11 mouse cellular contexts compared by ENCODE assay signal in the genomic region with DNA sequence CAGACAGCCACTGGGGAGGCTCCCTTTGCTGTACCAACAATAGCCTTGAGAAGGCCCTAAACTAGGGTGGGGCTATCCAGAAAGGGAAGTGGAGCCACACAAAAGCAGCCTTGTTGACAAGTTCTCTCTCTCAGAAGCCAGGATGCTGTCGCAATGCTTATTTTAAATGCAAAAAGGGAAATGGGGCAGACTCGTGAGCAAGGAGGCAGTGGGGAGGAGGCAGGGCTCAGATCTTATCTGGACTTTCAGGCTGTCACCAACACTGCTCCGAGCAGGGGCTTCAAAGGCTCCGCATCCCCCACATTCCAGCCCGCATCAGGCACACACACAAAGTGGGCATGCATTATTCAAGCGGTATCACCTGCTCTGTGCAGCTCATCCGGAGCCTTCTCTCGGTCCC.
DNase-seq lines count a peak whose midpoint lies in the region; ATAC-seq lines count a peak whose summit lies in the region.
"Had no signal": no experiment of that assay in that cellular context is flagged by ENCODE, and none has a peak within 500 bp of the region (broad histone marks: within the 10 kb centered on the region; RNA-seq: fewer than 3 reads in every experiment).

No protein-coding gene starts in this region.

- H3K36me3 ChIP-seq in hindbrain, embryonic 10.5 days = no peaks in the 10 kb centered on the region
- no peaks in the 10 kb centered on the region for H3K36me3 ChIP-seq in hindbrain, embryonic 14.5 days (replicated peaks; ENCODE audit: control insufficient read depth, insufficient read depth)
- no peaks in the 10 kb centered on the region for H3K36me3 ChIP-seq in liver, embryonic 11.5 days (ENCODE audit: control insufficient read depth, insufficient read depth, low read length)
- no peaks in the 10 kb centered on the region for H3K36me3 ChIP-seq in intestine, embryonic 15.5 days
- H3K36me3 ChIP-seq: G1E had no signal

- no peaks in the 10 kb centered on the region for H3K9me3 ChIP-seq in hindbrain, embryonic 10.5 days
- no peaks in the 10 kb centered on the region for H3K9me3 ChIP-seq in hindbrain, embryonic 14.5 days (ENCODE audit: control insufficient read depth, low read length)
- H3K9me3 ChIP-seq in liver, embryonic 11.5 days (ENCODE audit: control insufficient read depth, low read length) = no peaks in the 10 kb centered on the region
- no peaks in the 10 kb centered on the region for H3K9me3 ChIP-seq in intestine, embryonic 15.5 days

- no peaks in the 10 kb centered on the region for H3K27me3 ChIP-seq in hindbrain, embryonic 10.5 days (ENCODE audit: insufficient read depth, poor library complexity, severe bottlenecking)
- H3K27me3 ChIP-seq in hindbrain, embryonic 14.5 days (ENCODE audit: control insufficient read depth, insufficient read depth, low read length) = no peaks in the 10 kb centered on the region
- H3K27me3 ChIP-seq in liver, embryonic 11.5 days (replicated peaks; ENCODE audit: control insufficient read depth, insufficient read depth, low read length) = no peaks in the 10 kb centered on the region
- no peaks in the 10 kb centered on the region for H3K27me3 ChIP-seq in intestine, embryonic 15.5 days (replicated peaks)

- no peak overlapping the region for H3K4me2 ChIP-seq in hindbrain, embryonic 14.5 days (replicated peaks)
- no peak overlapping the region for H3K4me2 ChIP-seq in liver, embryonic 11.5 days
- H3K4me2 ChIP-seq in intestine, embryonic 15.5 days (replicated peaks) = no peak overlapping the region

- H3K4me3 ChIP-seq in hindbrain, embryonic 10.5 days = no peak overlapping the region
- H3K4me3 ChIP-seq in hindbrain, embryonic 14.5 days (replicated peaks; ENCODE audit: low read length) = no peak overlapping the region
- no peak overlapping the region for H3K4me3 ChIP-seq in liver, embryonic 11.5 days (ENCODE audit: low read depth, low read length)
- no peak overlapping the region for H3K4me3 ChIP-seq in intestine, embryonic 15.5 days (replicated peaks)

- 0 out of 2 replicates have a peak overlapping the region, but pooled peaks have one; percentile 45 for H3K27ac ChIP-seq in hindbrain, embryonic 10.5 days
- no peak overlapping the region for H3K27ac ChIP-seq in hindbrain, embryonic 14.5 days
- no peak overlapping the region for H3K27ac ChIP-seq in liver, embryonic 11.5 days (ENCODE audit: low read depth, low read length)
- H3K27ac ChIP-seq in intestine, embryonic 15.5 days = no peak overlapping the region
- H3K27ac ChIP-seq: hindbrain, postnatal 0 days had no signal

- peaks cover 11% of the 10 kb centered on the region for H3K4me1 ChIP-seq in hindbrain, embryonic 10.5 days (replicated peaks)
- no peaks in the 10 kb centered on the region; the same call in none of the 2 replicates for H3K4me1 ChIP-seq in hindbrain, embryonic 14.5 days (replicated peaks; ENCODE audit: control insufficient read depth, insufficient read depth, low read length)
- no peaks in the 10 kb centered on the region for H3K4me1 ChIP-seq in liver, embryonic 11.5 days (replicated peaks; ENCODE audit: control insufficient read depth, insufficient read depth, low read length)
- no peaks in the 10 kb centered on the region for H3K4me1 ChIP-seq in intestine, embryonic 15.5 days (replicated peaks)

- no peak overlapping the region for H3K9ac ChIP-seq in hindbrain, embryonic 14.5 days
- no peak overlapping the region for H3K9ac ChIP-seq in liver, embryonic 11.5 days (ENCODE audit: low read depth, low read length)
- H3K9ac ChIP-seq in intestine, embryonic 15.5 days = no peak overlapping the region

- WGBS in hindbrain, embryonic 10.5 days = 19% methylated on average over 8 of the region's 8 CpGs
- WGBS in hindbrain, embryonic 14.5 days = 26% methylated on average over 8 of the region's 8 CpGs
- 17% methylated on average over 8 of the region's 8 CpGs for WGBS in liver, embryonic 11.5 days
- 18% methylated on average over 8 of the region's 8 CpGs for WGBS in intestine, embryonic 15.5 days

- no peak for DNase-seq in hindbrain, embryonic 10.5 days (ENCODE audit: low spot score)
- DNase-seq in hindbrain, embryonic 14.5 days (ENCODE audit: low spot score) = no peak
- DNase-seq in ZHBTc4 (ENCODE audit: low read depth, low spot score) = peak; percentile 36
- peak; percentile 29 for DNase-seq in liver, embryonic 11.5 days (ENCODE audit: low spot score)
- DNase-seq in naive thymus-derived CD4-positive, alpha-beta T cell, adult 2 months (ENCODE audit: low read depth) = peak; percentile 68
- no peak for DNase-seq in testis, postnatal 10 days (ENCODE audit: low spot score)
- DNase-seq in Muller cell, postnatal 12 days (ENCODE audit: inconsistent ontology term) = no peak
- DNase-seq: gastrocnemius, postnatal 14 days had no signal

- no peak for ATAC-seq in hindbrain, embryonic 14.5 days (ENCODE audit: low FRiP score)
- no peak; the same call in 1 of the 2 replicates for ATAC-seq in liver, embryonic 11.5 days (replicated peaks; ENCODE audit: low FRiP score)
- ATAC-seq in intestine, embryonic 15.5 days = no peak
- ATAC-seq: hindbrain, postnatal 0 days had no signal

Comparison
In these comparisons a context has a peak if more than half of its experiments do, and no peak if none do; other contexts are left out.
1. DNase-seq: peak in ZHBTc4 (single experiment), liver, embryonic 11.5 days (single experiment) and naive thymus-derived CD4-positive, alpha-beta T cell, adult 2 months (single experiment); none in hindbrain, embryonic 10.5 days (single experiment), hindbrain, embryonic 14.5 days (single experiment), testis, postnatal 10 days (single experiment) and Muller cell, postnatal 12 days (single experiment).